Mouse (Mus musculus) lung, embryonic 14.5 days (tissue): Measurements from ENCODE around the gene Prpf8. TPM values are rescaled to one million over a fixed set of nuclear protein-coding genes. Genes with fewer than 3 reads are reported as not detected.

ENCODE experiments used
- ATAC-seq: fragments of 200-750 bp; cut with Nextera tagmentation; 2 replicates; pipeline ENCODE4 v1.8.0; 2017; ENCODE audit warnings: mild to moderate bottlenecking, moderate TSS enrichment, moderate library complexity; ENCODE audit not compliant: insufficient read depth
- DNase-seq: peaks from one replicate; pipeline ENCODE4 v3.0.0-alpha.2; 2015
- H3K27ac ChIP-seq: fragments of 300-500 bp; sonication (generic); 2 replicates; pipeline ENCODE4 v1.5.1; 2014; ENCODE audit warnings: low read depth, mild to moderate bottlenecking, moderate library complexity
- H3K27me3 ChIP-seq: fragments of 300-500 bp; sonication (generic); 2 replicates; pipeline ENCODE4 v1.6.1; 2014; ENCODE audit warnings: low read length, control low read depth; ENCODE audit not compliant: insufficient read depth
- H3K36me3 ChIP-seq: fragments of 300-500 bp; sonication (generic); 2 replicates; pipeline ENCODE4 v1.6.1; 2014; ENCODE audit warnings: control low read depth; ENCODE audit not compliant: insufficient read depth
- H3K4me1 ChIP-seq: fragments of 300-500 bp; sonication (generic); 2 replicates; pipeline ENCODE4 v1.6.1; 2014; ENCODE audit warnings: antibody characterized with exemption, control low read depth; ENCODE audit not compliant: insufficient read depth
- H3K4me2 ChIP-seq: fragments of 300-500 bp; sonication (generic); 2 replicates; pipeline ENCODE4 v1.6.1; 2014; ENCODE audit warnings: mild to moderate bottlenecking
- H3K4me3 ChIP-seq: fragments of 300-500 bp; sonication (generic); 2 replicates; pipeline ENCODE4 v1.5.1; 2014; ENCODE audit warnings: low read depth, low read length
- H3K9ac ChIP-seq: fragments of 300-500 bp; sonication (generic); 2 replicates; pipeline ENCODE4 v1.6.1; 2014
- H3K9me3 ChIP-seq: fragments of 300-500 bp; sonication (generic); 2 replicates; pipeline ENCODE4 v1.6.1; 2016; ENCODE audit warnings: low read depth, low read length, control low read depth
- CTCF ChIP-seq: IDR thresholded peaks from 2 replicates; pipeline ENCODE4 v1.5.1; 2016; ENCODE audit warnings: antibody characterized with exemption, low read depth
- WGBS: fragments of 180-500 bp; shearing (Covaris S2); extraction: QIAGEN DNeasy Blood & Tissue Kit; methylation state at CpG from one replicate; pipeline ENCODE4 v1.1.7; 2014; 5-methylcytosine and 5-hydroxymethylcytosine counted together
- polyA plus RNA-seq: library from polyadenylated mRNA; unstranded; fragments of >200 nt; fragmentation: Nextera tagmentation; extraction: Ambion mirVana; gene quantifications from 2 replicates; pipeline ENCODE4 v1.2.1, GENCODE M21; 2014

Gene Prpf8
- polyA plus RNA-seq, 1 experiment from 2014 or later, result 104 TPM

DNA sequence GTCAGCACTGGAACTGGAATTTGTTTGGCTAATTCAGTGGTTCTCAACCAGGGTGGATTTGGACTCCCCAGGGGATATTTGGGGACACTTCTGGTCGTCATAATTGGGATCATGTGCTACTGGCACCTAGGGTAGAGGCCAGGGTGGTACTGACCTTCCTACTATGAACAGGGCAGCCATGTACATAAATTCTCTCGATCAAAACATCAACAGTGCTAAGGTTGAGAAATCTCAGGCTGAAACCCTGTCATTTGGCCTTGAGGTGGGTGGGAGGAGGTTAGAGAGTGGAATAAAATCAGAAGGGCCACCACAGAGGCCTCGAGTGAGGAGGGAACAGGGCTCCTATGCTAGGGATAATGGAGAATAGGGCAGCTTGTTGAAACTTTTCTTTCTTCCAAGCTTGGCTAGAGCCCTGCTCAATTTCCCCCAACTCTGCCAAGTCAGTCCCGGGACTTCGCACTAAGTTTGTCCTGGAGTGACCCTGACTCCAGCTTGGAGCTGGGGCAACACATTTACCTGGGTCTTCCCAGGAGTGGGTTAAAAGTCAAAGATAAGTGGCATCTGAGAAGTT is 27.4 kb upstream of the Prpf8 start:
- Histone ChIP-seq H3K4me1 (peaks cover 23% of the 10 kb centered on the region), H3K9ac (no peak overlapping the region), H3K27me3 (no peaks in the 10 kb centered on the region), H3K36me3 (no peaks in the 10 kb centered on the region), H3K4me3 (peak overlapping the region; percentile 37; the same call in 1 of the 2 replicates), H3K4me2 (peak overlapping the region; percentile 74), H3K9me3 (no peaks in the 10 kb centered on the region), H3K27ac (peak overlapping the region; percentile 96)
- TF ChIP-seq CTCF, result no peak
- ATAC-seq (no peak), DNase-seq (no peak)
- WGBS, result 68% methylated on average over 5 of the region's 5 CpGs

DNA sequence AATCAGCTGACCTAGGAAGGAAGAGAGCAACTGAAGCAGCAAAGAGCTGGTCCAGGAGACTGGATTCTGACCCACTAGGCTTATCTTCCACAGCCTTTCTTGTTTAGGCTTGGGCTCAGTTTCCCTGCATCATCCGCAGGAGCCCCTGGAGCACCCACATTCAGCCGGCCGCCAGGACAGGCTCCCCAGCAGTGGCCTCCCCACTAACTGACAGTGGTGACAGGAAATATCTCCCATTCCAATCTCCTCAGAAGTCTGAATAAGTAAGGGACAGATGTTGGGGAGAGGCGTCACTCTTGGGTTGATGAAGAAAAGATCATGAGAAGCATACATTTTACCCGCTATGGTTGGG is 26.9 kb upstream of the Prpf8 start:
- no peak for TF ChIP-seq CTCF
- H3K9ac ChIP-seq, result no peak overlapping the region
- 11% methylated on average over 5 of the region's 5 CpGs for WGBS

DNA sequence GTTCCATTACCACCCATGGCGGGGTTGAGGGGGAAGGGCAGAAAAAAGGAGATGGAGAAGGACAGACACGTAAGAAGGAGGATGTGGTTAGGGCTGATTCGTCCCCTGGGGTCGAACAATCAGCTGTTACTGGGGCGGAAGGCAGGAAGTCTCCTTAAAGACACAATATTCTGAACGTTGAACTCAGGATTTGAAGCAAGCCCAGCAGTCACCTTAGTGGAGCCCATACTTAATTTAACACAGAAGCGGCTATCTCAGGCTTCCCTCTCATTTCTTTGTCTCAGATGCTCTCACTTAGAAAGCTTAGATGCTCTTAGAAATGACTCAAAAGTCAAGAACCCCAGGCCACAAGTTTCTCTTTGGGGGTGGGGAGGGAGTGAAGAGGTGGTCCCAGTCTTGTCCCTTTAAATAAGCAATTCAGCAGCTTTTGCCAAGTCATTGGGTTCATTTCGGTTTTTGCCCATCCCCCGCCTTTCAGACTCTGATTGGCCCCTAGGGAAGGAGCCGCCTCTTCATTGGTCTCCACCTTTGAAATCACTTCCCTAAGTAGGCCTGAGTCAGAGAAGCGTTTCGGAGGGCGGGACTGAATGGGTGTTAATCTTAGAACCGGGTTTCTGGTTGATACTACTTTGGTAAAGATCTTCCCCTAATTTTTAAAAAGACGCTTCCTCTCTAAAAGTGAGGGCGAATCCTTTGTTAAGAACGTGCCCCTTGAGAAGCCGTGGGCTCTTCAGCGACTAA is 26.3 kb upstream of the Prpf8 start:
- peak overlapping the region; percentile 37 for H3K4me3 ChIP-seq
- TF ChIP-seq CTCF, result no peak
- H3K27ac ChIP-seq, result peak overlapping the region; percentile 96
- peaks cover 18% of the 10 kb centered on the region for H3K4me1 ChIP-seq
- H3K4me2 ChIP-seq, result peak overlapping the region; percentile 74
- H3K36me3 ChIP-seq, result peaks cover 5% of the 10 kb centered on the region
- H3K9me3 ChIP-seq, result no peaks in the 10 kb centered on the region
- H3K9ac ChIP-seq, result peak overlapping the region; percentile 51
- WGBS, result 5% methylated on average over 19 of the region's 19 CpGs
- DNase-seq (peak; percentile 97), ATAC-seq (peak; percentile 57)
- H3K27me3 ChIP-seq, result no peaks in the 10 kb centered on the region

More for the DNA sequence above, 26.9 kb upstream of the Prpf8 start:
- peak overlapping the region; percentile 37; the same call in 1 of the 2 replicates for H3K4me3 ChIP-seq
- peaks cover 23% of the 10 kb centered on the region for H3K4me1 ChIP-seq
- no peaks in the 10 kb centered on the region for H3K9me3 ChIP-seq
- ATAC-seq, result no peak
- H3K27me3 ChIP-seq, result no peaks in the 10 kb centered on the region
- H3K4me2 ChIP-seq, result peak overlapping the region; percentile 74
- no peaks in the 10 kb centered on the region for H3K36me3 ChIP-seq
- DNase-seq, result peak; percentile 9
- peak overlapping the region; percentile 96 for H3K27ac ChIP-seq

DNA sequence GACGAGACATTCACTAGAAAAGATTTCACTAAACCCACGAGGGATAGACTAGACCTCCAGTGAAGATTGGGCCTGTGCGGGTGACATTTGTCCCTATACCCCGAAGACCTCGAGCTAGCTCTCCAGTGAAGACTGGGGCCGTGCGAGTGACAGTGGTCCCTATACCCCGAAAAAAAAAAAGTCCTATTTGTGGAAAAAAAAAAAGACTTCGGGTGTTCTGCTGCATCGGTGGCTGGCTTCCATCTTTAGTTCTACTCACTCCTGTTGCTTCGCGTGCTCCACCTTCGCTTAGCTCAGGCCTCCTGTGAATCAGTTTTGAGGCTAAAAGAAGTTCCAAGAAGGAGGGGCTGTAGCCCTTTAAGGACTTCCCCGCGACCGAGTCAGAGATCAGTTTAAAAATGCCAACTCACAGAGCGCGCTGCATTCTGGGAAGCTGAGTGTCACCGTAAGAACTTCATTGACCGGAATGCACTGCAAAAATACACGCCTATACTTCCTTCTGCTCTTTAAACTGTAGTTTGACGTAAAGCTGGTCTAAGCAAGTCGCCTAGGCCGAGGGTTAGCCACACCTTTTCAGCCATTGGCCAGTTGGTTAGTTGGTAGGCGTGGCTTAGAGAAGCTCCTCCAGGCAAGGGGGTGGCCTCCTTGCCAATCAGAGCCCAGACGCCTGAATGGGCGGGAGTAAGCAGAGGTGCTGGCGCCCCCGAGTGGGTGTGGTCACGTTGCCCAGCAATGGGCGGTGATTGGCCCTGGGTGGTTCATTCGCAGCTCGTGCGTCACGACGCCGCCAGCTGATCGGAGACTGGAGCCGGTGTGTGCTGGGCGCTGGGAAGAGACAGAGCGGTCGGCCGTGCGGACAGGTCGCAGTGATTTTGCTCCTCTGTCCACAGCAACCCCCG is 25.5 kb upstream of the Prpf8 start, which contains the start of gene Tlcd2:
Tlcd2 (plus strand) TSS at position 872 of the 899 bp plus-strand sequence.
- Histone ChIP-seq H3K9ac (peak within 1 kb of the TSS; percentile 57), H3K36me3 (peaks cover 11% of the 10 kb centered on the region), H3K27ac (peak within 1 kb of the TSS; percentile 96), H3K4me3 (peak within 1 kb of the TSS; percentile 64), H3K4me1 (peaks cover 17% of the 10 kb centered on the region), H3K27me3 (no peaks in the 10 kb centered on the region), H3K4me2 (peak within 1 kb of the TSS; percentile 98), H3K9me3 (no peaks in the 10 kb centered on the region)
- ATAC-seq (peak; percentile 92), DNase-seq (peak; percentile 100)
- TF ChIP-seq CTCF, result 0 out of 2 replicates have a peak, but pooled peaks have one; percentile 5
- under 1% methylated on average over 46 of the region's 46 CpGs for WGBS

DNA sequence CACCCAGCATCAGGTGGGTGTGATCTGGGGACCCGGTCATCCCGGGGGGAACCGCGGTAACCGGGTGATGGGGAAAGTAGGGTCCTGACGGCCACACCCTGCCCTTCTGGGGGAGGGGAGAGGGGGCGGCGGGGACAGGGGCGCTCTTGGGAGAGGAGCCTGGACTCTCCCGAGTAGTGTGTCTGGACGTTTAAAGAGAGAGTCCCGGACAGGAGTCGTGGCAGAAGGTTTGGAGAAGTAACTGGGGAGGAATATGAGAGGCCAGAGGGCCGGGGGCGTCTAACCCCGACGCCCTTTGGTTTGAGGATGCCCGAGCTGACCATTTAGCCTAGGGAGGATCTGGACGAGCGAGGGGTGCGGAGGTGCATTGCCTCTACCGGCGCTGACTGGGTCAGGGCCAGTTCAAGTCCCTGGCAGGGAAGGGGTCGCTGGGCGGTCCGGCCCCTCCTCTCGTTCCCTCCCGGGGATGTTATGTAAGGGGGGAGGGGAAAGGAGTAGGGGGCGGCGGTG is 24.8 kb upstream of the Prpf8 start:
- WGBS, result under 1% methylated on average over 29 of the region's 30 CpGs

DNA sequence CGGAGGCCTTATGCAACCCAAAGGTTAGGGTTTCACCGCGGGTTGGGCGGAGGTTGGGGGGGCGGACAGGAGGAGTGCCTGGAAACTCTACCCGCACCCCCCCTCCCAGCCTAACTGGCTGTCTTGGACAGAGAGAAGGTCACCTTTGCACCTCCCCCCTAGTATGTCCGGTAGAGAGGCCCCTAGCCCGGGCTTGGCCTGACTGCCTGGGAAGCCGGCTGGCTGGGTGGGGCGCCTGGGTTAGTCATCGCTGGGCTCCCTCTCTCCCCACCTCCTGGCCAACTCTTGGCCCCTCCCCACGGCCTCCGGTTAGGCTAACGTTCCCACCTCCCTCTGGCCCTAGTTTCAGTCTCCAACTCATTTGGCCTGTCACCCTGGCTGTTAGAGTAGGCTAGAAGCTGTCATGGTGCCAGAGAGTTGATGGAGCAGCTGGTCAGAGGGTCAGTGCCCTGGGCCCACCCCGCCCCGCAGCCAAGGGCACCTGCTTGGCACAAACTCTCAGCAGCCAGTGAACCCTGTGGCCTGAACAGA is 24.3 kb upstream of the Prpf8 start:
- no peak for TF ChIP-seq CTCF
- peak overlapping the region; percentile 98 for H3K4me2 ChIP-seq
- peak; percentile 5; the same call in 1 of the 2 replicates for ATAC-seq

More for the DNA sequence above, 24.8 kb upstream of the Prpf8 start:
- peak; percentile 9; the same call in 1 of the 2 replicates for ATAC-seq
- peaks cover 17% of the 10 kb centered on the region for H3K4me1 ChIP-seq
- H3K27me3 ChIP-seq, result no peaks in the 10 kb centered on the region
- H3K36me3 ChIP-seq, result peaks cover 13% of the 10 kb centered on the region
- TF ChIP-seq CTCF, result no peak
- H3K9ac ChIP-seq, result peak overlapping the region; percentile 57
- H3K9me3 ChIP-seq, result no peaks in the 10 kb centered on the region
- no peak for DNase-seq
- peak overlapping the region; percentile 64 for H3K4me3 ChIP-seq
- H3K4me2 ChIP-seq, result peak overlapping the region; percentile 98
- H3K27ac ChIP-seq, result peak overlapping the region; percentile 85

More for the DNA sequence above, 24.3 kb upstream of the Prpf8 start:
- WGBS, result 2% methylated on average over 15 of the region's 16 CpGs
- DNase-seq, result peak; percentile 54
- Histone ChIP-seq H3K9me3 (no peaks in the 10 kb centered on the region), H3K9ac (peak overlapping the region; percentile 57), H3K4me3 (peak overlapping the region; percentile 64), H3K36me3 (peaks cover 14% of the 10 kb centered on the region), H3K27me3 (no peaks in the 10 kb centered on the region), H3K4me1 (peaks cover 17% of the 10 kb centered on the region), H3K27ac (peak overlapping the region; percentile 85)
